Mouse (Mus musculus) kidney, adult 2 months (tissue): ENCODE measurements at regions not wholly inside any gene's neighbourhood (a gene's known extent, or its start where the extent isn't known, plus 50 kb on each side); places are given as distances from the start of the nearest gene placed in this dataset.

Experiments used
- CTCF ChIP-seq: fragments of 200-500 bp; conservative IDR thresholded peaks from 2 replicates; pipeline ENCODE4 v1.5.1; 2011; ENCODE audit warnings: low read depth, mild to moderate bottlenecking, control low read depth, low read length, moderate library complexity, mixed read lengths; ENCODE audit not compliant: insufficient read depth, insufficient read length
- POLR2A ChIP-seq: fragments of 200-500 bp; IDR thresholded peaks from one replicate; pipeline ENCODE4 v1.6.1; 2011; ENCODE audit warnings: low read depth, low read length, control low read depth

DNA sequence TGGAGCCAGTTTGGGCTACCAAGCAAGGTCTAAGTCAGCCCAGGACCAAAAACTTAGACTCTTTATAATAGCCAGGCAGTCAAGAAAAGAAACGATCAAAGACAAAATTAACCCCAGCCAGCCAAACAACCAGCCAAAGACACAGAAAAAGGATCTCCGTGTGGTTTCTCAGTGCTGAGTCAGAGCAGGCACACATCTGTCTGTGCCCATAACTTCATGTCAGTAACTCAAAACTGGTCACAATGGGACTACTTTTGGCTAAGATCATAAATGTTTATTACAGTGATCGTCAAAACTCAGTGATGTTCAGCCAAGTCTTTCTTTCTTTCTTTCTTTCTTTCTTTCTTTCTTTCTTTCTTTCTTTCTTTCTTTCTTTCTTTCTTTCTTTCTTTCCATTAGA lies 195.6 kb upstream of the Tmpo start:
- no peak for TF ChIP-seq POLR2A
- no peak for TF ChIP-seq CTCF
